Mouse (Mus musculus) CH12.LX (cell line): ENCODE data around the gene Traf4. TPM values are rescaled to one million over a fixed set of nuclear protein-coding genes. Genes with fewer than 3 reads are reported as not detected.

Experiments
- DNase-seq: peaks from one replicate; pipeline ENCODE4 v3.0.0-alpha.2; 2013; ENCODE audit errors: extremely low read depth
- H3K27ac ChIP-seq: 2 replicates; pipeline ENCODE4 v1.5.1; 2012; ENCODE audit warnings: low read depth, mild to moderate bottlenecking, control low read depth, moderate library complexity; ENCODE audit not compliant: insufficient read depth
- H3K27me3 ChIP-seq: replicated peaks from 2 replicates; pipeline ENCODE3; 2012; ENCODE audit warnings: inconsistent platforms
- H3K36me3 ChIP-seq, 2 experiments: replicated peaks in 1 of 2; 2 replicates each; pipeline versions ENCODE3 to v1.6.1; 2012; ENCODE audit warnings: inconsistent platforms in 1 of 2, low read length in 1 of 2, mild to moderate bottlenecking in 1 of 2, mixed read lengths in 1 of 2, moderate library complexity in 1 of 2; ENCODE audit not compliant: control insufficient read depth in 1 of 2, insufficient read depth in 1 of 2
- H3K4me1 ChIP-seq, 2 experiments: 2 replicates each; pipeline ENCODE4 v1.6.1; 2012; ENCODE audit warnings: inconsistent platforms in 1 of 2, moderate library complexity in 1 of 2; ENCODE audit not compliant: insufficient read depth in 2 of 2, control insufficient read depth in 1 of 2
- H3K4me2 ChIP-seq: 2 replicates; pipeline ENCODE4 v1.6.1; 2012; ENCODE audit warnings: low read depth, mild to moderate bottlenecking, control low read depth; ENCODE audit not compliant: poor library complexity, insufficient read depth, severe bottlenecking
- H3K4me3 ChIP-seq, 3 experiments: fragments of 150-350 bp in 1 of 3; sonication (generic) in 1 of 3; replicated peaks in 1 of 3; 2 replicates each; pipeline versions ENCODE3 to v1.5.1; 2011 to 2012; ENCODE audit warnings: low read depth in 2 of 3, low read length in 2 of 3, mild to moderate bottlenecking in 2 of 3, moderate library complexity in 2 of 3, control low read depth in 1 of 3, improper control_type of control experiment in 1 of 3, inconsistent platforms in 1 of 3, mixed read lengths in 1 of 3; ENCODE audit not compliant: poor library complexity in 1 of 3
- H3K79me2 ChIP-seq: replicated peaks from 2 replicates; pipeline ENCODE4 v1.6.1; 2012; ENCODE audit warnings: mild to moderate bottlenecking, moderate library complexity; ENCODE audit not compliant: control insufficient read depth, poor library complexity, insufficient read depth, severe bottlenecking; ENCODE audit errors: extremely low read depth
- H3K9ac ChIP-seq: 2 replicates; pipeline ENCODE4 v1.6.1; 2012; ENCODE audit warnings: low read depth, mild to moderate bottlenecking, control low read depth, moderate library complexity; ENCODE audit not compliant: insufficient read depth
- H3K9me3 ChIP-seq: replicated peaks from 2 replicates; pipeline ENCODE3; 2012; ENCODE audit warnings: low read length, inconsistent platforms, mixed read lengths
- CHD2 ChIP-seq: IDR thresholded peaks from 2 replicates; pipeline ENCODE4 v1.6.1; 2011; ENCODE audit warnings: low read length, improper control_type of control experiment
- CTCF ChIP-seq, 2 experiments: IDR thresholded peaks in 1 of 2; conservative IDR thresholded peaks in 1 of 2; 2 replicates each; pipeline ENCODE4 v1.5.1; 2011 to 2012; ENCODE audit warnings: low read depth in 2 of 2, low read length in 2 of 2, improper control_type of control experiment in 1 of 2, inconsistent platforms in 1 of 2, mild to moderate bottlenecking in 1 of 2, moderate library complexity in 1 of 2
- ELF1 ChIP-seq: IDR thresholded peaks from 2 replicates; pipeline ENCODE4 v1.6.1; 2014; ENCODE audit warnings: low read depth, mild to moderate bottlenecking, inconsistent platforms, low read length, improper control_type of control experiment
- HCFC1 ChIP-seq: IDR thresholded peaks from 2 replicates; pipeline ENCODE4 v1.6.1; 2012; ENCODE audit warnings: low read depth, mild to moderate bottlenecking, inconsistent platforms, low read length, improper control_type of control experiment
- MAZ ChIP-seq: IDR thresholded peaks from 2 replicates; pipeline ENCODE4 v1.6.1; 2012; ENCODE audit warnings: low read depth, mild to moderate bottlenecking, inconsistent platforms, low read length, improper control_type of control experiment, moderate library complexity
- MXI1 ChIP-seq: IDR thresholded peaks from 2 replicates; pipeline ENCODE4 v1.6.1; 2011; ENCODE audit warnings: mild to moderate bottlenecking, low read depth, low read length, improper control_type of control experiment
- NELFE ChIP-seq: IDR thresholded peaks from 2 replicates; pipeline ENCODE4 v1.6.1; 2011; ENCODE audit warnings: low read depth, low read length, improper control_type of control experiment
- PAX5 ChIP-seq: IDR thresholded peaks from 2 replicates; pipeline ENCODE4 v1.6.1; 2012; ENCODE audit warnings: low read length, inconsistent platforms, mixed read lengths
- POLR2A ChIP-seq: IDR thresholded peaks from 2 replicates; pipeline ENCODE4 v1.6.1; 2011; ENCODE audit warnings: low read depth, mild to moderate bottlenecking, improper control_type of control experiment, low read length
- SIN3A ChIP-seq: IDR thresholded peaks from 2 replicates; pipeline ENCODE4 v1.6.1; 2012; ENCODE audit warnings: low read length, improper control_type of control experiment, inconsistent platforms
- SMC3 ChIP-seq: IDR thresholded peaks from 2 replicates; pipeline ENCODE4 v1.6.1; 2011; ENCODE audit warnings: low read depth, low read length, improper control_type of control experiment
- TBP ChIP-seq: conservative IDR thresholded peaks from 2 replicates; pipeline ENCODE4 v1.6.1; 2011; ENCODE audit warnings: low read depth, low read length, improper control_type of control experiment
- UBTF ChIP-seq: IDR thresholded peaks from 2 replicates; pipeline ENCODE4 v1.6.1; 2012; ENCODE audit warnings: low read depth, mild to moderate bottlenecking, inconsistent platforms, low read length, improper control_type of control experiment, moderate library complexity
- ZC3H11A ChIP-seq: IDR thresholded peaks from 2 replicates; pipeline ENCODE4 v1.6.1; 2012; ENCODE audit warnings: low read depth, mild to moderate bottlenecking, inconsistent platforms, low read length, improper control_type of control experiment
- ZMIZ1 ChIP-seq: IDR thresholded peaks from 2 replicates; pipeline ENCODE4 v1.6.1; 2012; ENCODE audit warnings: low read depth, mild to moderate bottlenecking, inconsistent platforms, low read length, improper control_type of control experiment
- dilution Hi-C: fragments of 300-500 bp; cut with MboI; formaldehyde crosslinking; loops from 2 replicates; pipeline ENCODE4 v1.14.3; 2020; ENCODE audit warnings: low sequenced_read_pairs; ENCODE audit not compliant: extremely low pct_unique_long_range_greater_than_20kb, extremely low pct_ligation_motif_present
- in situ Hi-C: fragments of 300-500 bp; cut with MboI; formaldehyde crosslinking; loops from 3 replicates; pipeline ENCODE4 v1.14.3; 2019; ENCODE audit warnings: low sequenced_read_pairs, low pct_ligation_motif_present, low pct_unique_long_range_greater_than_20kb, mixed read lengths
- polyA plus RNA-seq: library from polyadenylated mRNA; unstranded; fragments of >175 nt; gene quantifications from 2 replicates; pipeline ENCODE4 v1.2.1, GENCODE M21; 2012; ENCODE audit warnings: low read depth; ENCODE audit not compliant: insufficient read length
- total RNA-seq, 2 experiments: library from RNA; depleted of rRNA; stranded (reverse); fragments of 300-350 nt in 1 of 2; fragments of >200 nt in 1 of 2; gene quantifications; 2 replicates each; pipeline ENCODE4 v1.2.3; 2012 to 2014

Traf4 gene
- total and polyA plus RNA-seq, 3 experiments = 20.8 to 68.7 (median 55.9) TPM

GRCm38 (mm10) chr11:78116146-78116410 lies 49.3 kb downstream of the Traf4 start:
- Histone ChIP-seq H3K4me2 (peak overlapping the region; percentile 68), H3K27me3 (no peaks in the 10 kb centered on the region), H3K4me3 (peak overlapping the region in 1 of 3 experiments; percentile 6), H3K9me3 (no peaks in the 10 kb centered on the region), H3K4me1 (peaks cover 7 to 73% of the 10 kb centered on the region in 2 experiments), H3K27ac (no peak overlapping the region), H3K9ac (peak overlapping the region; percentile 10; the same call in 1 of the 2 replicates), H3K36me3 (peaks cover 7 to 54% of the 10 kb centered on the region in 2 experiments), H3K79me2 (peaks cover 76% of the 10 kb centered on the region)
- dilution Hi-C loops (no loop called here), in situ Hi-C loops (no loop called here)
- no peak for DNase-seq
- TF ChIP-seq SMC3 = no peak
- TF ChIP-seq TBP = no peak
- no peak for TF ChIP-seq ZMIZ1
- TF ChIP-seq MAZ = no peak
- TF ChIP-seq PAX5 = no peak
- TF ChIP-seq HCFC1 = no peak
- TF ChIP-seq MXI1 = no peak
- TF ChIP-seq CTCF (conservative IDR thresholded peaks at IDR 0.05 in 1 of 2, IDR thresholded peaks at IDR 0.05 in 1 of 2; ENCODE audit: low read depth in 2 of 2, low read length in 2 of 2) = no peak
- TF ChIP-seq NELFE = no peak
- TF ChIP-seq ELF1 = no peak

GRCm38 (mm10) chr11:78115367-78116145 lies 49.8 kb downstream of the Traf4 start:
- TF ChIP-seq ZC3H11A (no peak), POLR2A (0 out of 2 replicates have a peak, but pooled peaks have one; percentile 24), MAZ (peak; percentile 68; the same call in 1 of the 2 replicates), UBTF (0 out of 2 replicates have a peak, but pooled peaks have one; percentile 32), SIN3A (peak; percentile 52; the same call in 1 of the 2 replicates), CHD2 (peak; percentile 80)
- Histone ChIP-seq H3K27me3 (no peaks in the 10 kb centered on the region), H3K9ac (peak overlapping the region; percentile 10), H3K79me2 (peaks cover 72% of the 10 kb centered on the region), H3K9me3 (no peaks in the 10 kb centered on the region), H3K4me1 (peaks cover 7 to 74% of the 10 kb centered on the region in 2 experiments), H3K4me2 (peak overlapping the region; percentile 68), H3K4me3 (peak overlapping the region; percentile 6 to 60 (median 43)), H3K27ac (no peak overlapping the region), H3K36me3 (peaks cover 7 to 54% of the 10 kb centered on the region in 2 experiments)
- peak; percentile 76 for DNase-seq
- dilution Hi-C loops = no loop called here
- in situ Hi-C loops = no loop called here
